Mouse (Mus musculus): Measurements from ENCODE around the gene Ttc7.

Ttc7 gene

GRCm38 (mm10) chr17:87367640-87368039 lies 85.0 kb downstream of the Ttc7 start:
- DNase-seq (ENCODE audit: low spot score): peak; percentile 55

- no peak for DNase-seq (ENCODE audit: low spot score)
These were observed 85.8 kb downstream of the Ttc7 start for GRCm38 (mm10) chr17:87368481-87368880.

- DNase-seq (ENCODE audit: low spot score): no peak
These were observed 86.6 kb downstream of the Ttc7 start for GRCm38 (mm10) chr17:87369270-87369759.

- no peak for DNase-seq (ENCODE audit: low spot score)
These were observed 89.5 kb downstream of the Ttc7 start for GRCm38 (mm10) chr17:87372189-87372588.

GRCm38 (mm10) chr17:87373327-87373726 lies 90.6 kb downstream of the Ttc7 start:
- DNase-seq (ENCODE audit: low spot score): no peak

GRCm38 (mm10) chr17:87375941-87376511 lies 93.3 kb downstream of the Ttc7 start:
- no peak for DNase-seq (ENCODE audit: low spot score)

- DNase-seq (ENCODE audit: low spot score): no peak
These were observed 94.3 kb downstream of the Ttc7 start for GRCm38 (mm10) chr17:87376831-87377471.

GRCm38 (mm10) chr17:87377536-87377935 lies 94.8 kb downstream of the Ttc7 start:
- DNase-seq (ENCODE audit: low spot score): no peak

- DNase-seq (ENCODE audit: low spot score): no peak
These were observed 95.9 kb downstream of the Ttc7 start for GRCm38 (mm10) chr17:87378354-87379159.

- no peak for DNase-seq (ENCODE audit: low spot score)
These were observed 96.5 kb downstream of the Ttc7 start for GRCm38 (mm10) chr17:87379160-87379624.

- DNase-seq (ENCODE audit: low spot score): no peak
These were observed 97.1 kb downstream of the Ttc7 start for GRCm38 (mm10) chr17:87379821-87380220.

- DNase-seq (ENCODE audit: low spot score): no peak
These were observed 98.0 kb downstream of the Ttc7 start for GRCm38 (mm10) chr17:87380681-87381080.

GRCm38 (mm10) chr17:87385835-87386234 lies 103.1 kb downstream of the Ttc7 start:
- DNase-seq (ENCODE audit: low spot score): no peak

GRCm38 (mm10) chr17:87387068-87387467 lies 104.4 kb downstream of the Ttc7 start:
- DNase-seq (ENCODE audit: low spot score): no peak

GRCm38 (mm10) chr17:87391242-87391641 lies 108.6 kb downstream of the Ttc7 start:
- no peak for DNase-seq (ENCODE audit: low spot score)

- DNase-seq (ENCODE audit: low spot score): no peak
These were observed 114.4 kb downstream of the Ttc7 start for GRCm38 (mm10) chr17:87397088-87397487.

- DNase-seq (ENCODE audit: low spot score): no peak
These were observed 119.8 kb downstream of the Ttc7 start for GRCm38 (mm10) chr17:87402444-87402843.

GRCm38 (mm10) chr17:87403462-87403861 lies 120.8 kb downstream of the Ttc7 start:
- DNase-seq (ENCODE audit: low spot score): no peak

GRCm38 (mm10) chr17:87405576-87405975 lies 122.9 kb downstream of the Ttc7 start:
- no peak for DNase-seq (ENCODE audit: low spot score)

- no peak for DNase-seq (ENCODE audit: low spot score)
These were observed 124.0 kb downstream of the Ttc7 start for GRCm38 (mm10) chr17:87406646-87407045.

- DNase-seq (ENCODE audit: low spot score): no peak
These were observed 135.4 kb downstream of the Ttc7 start for GRCm38 (mm10) chr17:87418082-87418481.

GRCm38 (mm10) chr17:87427511-87427910 lies 144.8 kb downstream of the Ttc7 start, which contains the start of gene Stpg4:
TSS of gene Stpg4 (minus strand) at chr17:87427741.
- no peak for DNase-seq (ENCODE audit: low spot score)

- no peak for DNase-seq (ENCODE audit: low spot score)
These were observed 146.7 kb downstream of the Ttc7 start for GRCm38 (mm10) chr17:87429431-87429830.
